Mouse (Mus musculus) Patski (cell line): ENCODE measurements around the gene Dgki. TPM values are rescaled to one million over a fixed set of nuclear protein-coding genes. Genes with fewer than 3 reads are reported as not detected.

Experiments used
- ATAC-seq: fragments of 100-300 bp; one replicate; pipeline ENCODE4 v1.8.0; 2021
- CTCF ChIA-PET: fragments of 350-600 bp; sonication (Branson Sonifier 250); formaldehyde crosslinking; loops from one replicate; lab custom pipeline; 2022; ENCODE audit warnings: inconsistent platforms; lab: Charles Lee
- POLR2A ChIA-PET: fragments of 350-600 bp; sonication (Branson Sonifier 250); formaldehyde crosslinking; loops from one replicate; lab custom pipeline; 2022; ENCODE audit warnings: antibody characterized with exemption, inconsistent platforms; lab: Charles Lee
- DNase-seq: peaks from one replicate; pipeline ENCODE4 v3.0.0-alpha.2; 2011; ENCODE audit warnings: low read depth, low spot score
- H3K27me3 ChIP-seq: fragments of 371-371 bp; one replicate; pipeline ENCODE4 v1.5.1; 2021
- CTCF ChIP-seq: fragments of 100-300 bp; IDR thresholded peaks from one replicate; pipeline ENCODE4 v1.5.1; 2021
- in situ Hi-C: fragments of 300-500 bp; cut with MboI; formaldehyde crosslinking; loops from 3 replicates; pipeline ENCODE4 v1.11.1; 2018; ENCODE audit warnings: low pct_unique_long_range_greater_than_20kb, mixed read lengths
- polyA plus RNA-seq: library from polyadenylated mRNA; unstranded; gene quantifications from one replicate; pipeline ENCODE4 v1.2.3, GENCODE M21; 2021

Dgki gene
- polyA plus RNA-seq, 1 experiment from 2014 or later, result 0.03 TPM

DNA sequence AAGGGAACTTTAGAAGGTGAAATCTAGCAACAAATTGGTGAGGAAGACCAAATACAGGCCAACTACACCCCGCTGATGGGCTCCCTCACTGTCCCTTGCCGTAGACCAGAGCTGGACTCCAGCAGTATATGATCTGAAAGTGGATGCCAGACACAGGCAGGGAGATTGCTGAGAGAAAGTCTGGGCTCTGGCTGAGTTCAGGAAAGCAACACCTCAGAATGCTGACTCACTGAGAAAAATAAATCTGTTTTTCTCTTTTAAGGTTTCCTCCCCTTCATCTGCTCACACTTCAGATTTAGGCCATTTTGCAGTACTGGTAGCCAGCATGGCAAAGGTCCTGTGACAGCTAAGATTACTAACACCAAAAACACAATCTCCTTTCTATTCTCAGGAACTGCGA, 311.2 kb downstream of the Dgki start:
- CTCF ChIA-PET, result no interaction called here
- ATAC-seq, result no peak

DNA sequence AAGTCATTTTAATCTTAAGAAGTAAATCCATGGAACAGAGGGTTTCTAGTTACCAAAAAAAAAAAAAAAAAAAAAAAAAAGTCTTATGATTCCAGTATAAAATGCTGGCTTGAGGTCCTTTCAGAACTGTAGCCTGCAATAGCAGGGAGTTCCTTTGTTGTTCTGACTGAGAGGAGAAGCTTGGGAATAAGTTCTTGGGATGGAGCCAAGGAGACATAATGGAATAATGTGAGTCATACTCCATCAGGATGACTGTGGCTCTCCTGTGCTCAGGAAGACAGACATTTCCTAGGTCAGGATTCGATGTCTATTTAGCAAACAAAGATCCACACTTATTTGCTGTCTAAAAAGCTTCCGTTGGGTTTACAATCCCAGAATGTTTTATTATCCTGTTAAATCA, 318.3 kb downstream of the Dgki start:
- no peak for TF ChIP-seq CTCF
- H3K27me3 ChIP-seq, result no peaks in the 10 kb centered on the region
- ChIA-PET CTCF (no interaction called here), POLR2A (interaction anchor here (0.7 kb wide), 1 partner anchor 407 kb away, joined by 3 read pairs; no protein-coding TSS in a partner anchor)
- in situ Hi-C loops, result no loop called here
- no peak for ATAC-seq
- peak; percentile 7 for DNase-seq

More for the DNA sequence above, 311.2 kb downstream of the Dgki start:
- in situ Hi-C loops, result no loop called here
- POLR2A ChIA-PET, result no interaction called here
- TF ChIP-seq CTCF, result no peak
- DNase-seq, result no peak
- peaks cover 6% of the 10 kb centered on the region for H3K27me3 ChIP-seq

DNA sequence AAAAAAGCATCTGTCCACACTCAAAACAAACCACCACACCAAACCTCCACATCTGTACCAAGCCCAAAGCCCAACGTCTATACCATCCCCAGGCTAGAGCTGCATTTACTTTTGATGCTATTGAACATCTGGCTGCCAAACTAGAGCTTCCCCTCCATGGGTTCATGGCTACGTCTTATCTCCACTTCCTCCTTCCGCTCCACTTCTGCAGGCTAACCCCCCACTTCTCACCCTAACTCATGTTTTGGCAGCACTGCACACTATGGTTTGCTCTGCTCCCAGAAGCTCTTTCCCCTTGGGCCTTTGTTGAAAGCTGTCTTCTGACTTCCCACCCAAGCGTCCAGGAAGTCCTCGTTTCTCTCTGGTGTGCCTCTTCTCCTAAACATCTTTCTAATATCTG, 319.5 kb downstream of the Dgki start:
- ATAC-seq (no peak), DNase-seq (no peak)
- ChIA-PET POLR2A (no interaction called here), CTCF (no interaction called here)
- TF ChIP-seq CTCF, result no peak
- H3K27me3 ChIP-seq, result no peaks in the 10 kb centered on the region
- in situ Hi-C loops, result no loop called here

DNA sequence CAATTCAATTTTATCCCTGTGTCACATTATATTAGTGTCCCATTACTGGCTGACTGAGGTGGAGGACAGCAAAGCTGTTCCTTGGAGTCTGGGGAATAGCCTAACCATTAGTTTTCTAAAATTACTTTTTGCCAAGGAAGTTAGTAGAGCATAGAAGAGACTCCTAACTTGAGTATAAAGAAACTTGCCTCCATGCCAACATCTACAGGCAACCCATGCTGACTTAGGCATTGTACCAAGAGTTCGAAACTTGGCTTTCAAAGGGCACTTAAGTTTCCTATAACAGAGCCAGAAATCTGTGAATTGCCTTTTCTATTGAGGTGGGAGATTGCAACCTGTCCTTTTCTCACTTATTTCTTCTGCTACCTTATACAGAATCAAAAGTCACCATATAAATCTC, 321.8 kb downstream of the Dgki start:
- DNase-seq, result no peak
- in situ Hi-C loops, result no loop called here
- ChIA-PET POLR2A (no interaction called here), CTCF (interaction anchor here (1.6 kb wide), 1 partner anchor 20 kb away, joined by 3 read pairs; no protein-coding TSS in a partner anchor)
- no peak for ATAC-seq
- TF ChIP-seq CTCF, result no peak
- peaks cover 8% of the 10 kb centered on the region for H3K27me3 ChIP-seq

DNA sequence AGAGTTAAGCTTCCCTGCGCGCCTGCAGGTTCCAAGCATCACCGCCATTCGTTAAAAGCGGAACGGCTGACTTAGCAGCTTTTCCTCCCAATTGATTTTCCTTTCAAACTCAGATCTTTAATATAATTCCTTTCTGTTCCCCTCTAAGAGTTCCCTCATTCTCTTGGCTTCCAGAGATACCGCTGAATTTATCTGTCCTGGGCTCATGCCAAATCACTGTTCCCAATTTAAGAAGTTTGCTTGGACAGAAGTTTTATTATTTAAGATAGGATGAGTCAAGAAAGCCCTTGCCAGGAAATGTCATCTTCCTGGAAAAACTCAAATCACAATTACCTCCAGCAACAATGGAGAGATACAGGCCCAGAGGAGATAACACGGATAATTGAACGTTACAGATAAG, 326.9 kb downstream of the Dgki start:
- H3K27me3 ChIP-seq, result peaks cover 9% of the 10 kb centered on the region
- POLR2A ChIA-PET, result no interaction called here
- DNase-seq, result no peak
- in situ Hi-C loops, result no loop called here
- TF ChIP-seq CTCF, result no peak
- CTCF ChIA-PET, result no interaction called here
- no peak for ATAC-seq

DNA sequence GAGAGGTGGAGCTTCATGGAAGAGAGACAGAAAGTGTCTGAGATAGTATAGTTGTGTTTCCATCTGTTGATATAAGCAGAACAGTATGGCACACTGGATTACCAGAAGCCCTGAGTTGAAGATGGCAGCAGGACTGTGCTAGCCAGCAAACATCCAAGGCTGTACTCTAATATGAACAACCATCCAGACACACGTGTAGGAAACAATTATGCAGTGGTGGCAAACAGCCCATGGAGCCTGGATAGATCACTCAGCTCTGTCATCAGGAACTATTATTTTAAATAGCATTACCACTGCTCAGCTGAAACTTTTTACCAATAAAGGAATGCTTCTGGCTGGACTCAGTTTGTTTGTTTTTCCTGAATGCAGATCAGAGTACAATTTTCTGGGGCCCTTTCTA, 327.5 kb downstream of the Dgki start:
- ChIA-PET POLR2A (no interaction called here), CTCF (no interaction called here)
- peaks cover 9% of the 10 kb centered on the region for H3K27me3 ChIP-seq
- DNase-seq, result no peak
- no peak for TF ChIP-seq CTCF
- no peak for ATAC-seq
- in situ Hi-C loops, result no loop called here

DNA sequence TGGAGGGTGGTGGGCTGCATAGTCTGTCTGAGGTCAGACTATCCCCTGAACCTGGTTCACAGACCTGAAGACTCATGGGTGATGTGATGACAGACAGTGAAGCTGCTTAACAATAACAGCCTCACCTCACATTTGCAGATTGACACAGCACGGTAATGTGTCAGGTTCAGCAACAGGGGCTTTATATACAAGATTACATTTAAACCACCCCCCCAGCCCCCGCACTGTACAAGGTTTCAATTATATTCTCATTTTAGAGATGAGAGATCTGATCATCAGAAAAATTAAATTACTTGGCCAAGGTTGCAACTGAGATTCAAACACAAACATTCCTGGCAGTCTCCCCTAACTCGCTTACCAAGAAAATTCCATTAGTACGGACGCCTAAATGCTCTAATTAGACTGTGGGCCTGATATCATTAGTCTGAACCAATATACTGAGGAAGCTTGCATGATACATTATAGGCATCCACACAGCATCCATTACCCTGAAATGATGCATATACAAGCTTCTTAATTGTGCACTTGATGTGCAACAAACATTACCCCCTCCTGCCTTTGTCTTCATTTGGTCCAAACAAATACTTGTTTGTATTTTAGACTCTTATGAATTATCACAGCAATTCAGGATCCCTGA, 330.6 kb downstream of the Dgki start:
- CTCF ChIA-PET, result no interaction called here
- in situ Hi-C loops, result no loop called here

DNA sequence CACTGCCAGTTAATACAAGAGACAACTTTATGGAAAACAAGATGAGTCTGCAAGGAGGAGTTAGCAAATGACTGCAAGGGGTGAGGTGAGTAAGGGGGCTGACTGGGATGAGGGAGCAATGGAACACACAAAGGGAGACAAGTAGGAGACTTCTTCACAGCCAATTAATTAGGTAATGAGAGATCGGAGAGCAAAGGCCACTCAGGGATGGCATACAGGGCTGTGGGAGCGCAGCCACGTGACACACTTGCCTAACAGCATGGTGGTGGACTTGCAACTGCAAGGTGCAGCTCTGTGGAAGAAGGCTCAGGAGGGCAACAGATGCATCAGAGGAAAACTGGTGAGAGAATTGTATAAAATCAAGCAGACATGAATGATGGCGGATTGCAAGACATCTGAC, 339.3 kb downstream of the Dgki start:
- ChIA-PET CTCF (no interaction called here), POLR2A (no interaction called here)
- DNase-seq, result no peak
- in situ Hi-C loops, result no loop called here
- H3K27me3 ChIP-seq, result no peaks in the 10 kb centered on the region
- no peak for TF ChIP-seq CTCF
- no peak for ATAC-seq

More for the DNA sequence above, 330.6 kb downstream of the Dgki start:
- ATAC-seq (no peak), DNase-seq (no peak)
- POLR2A ChIA-PET, result no interaction called here
- no peak for TF ChIP-seq CTCF
- H3K27me3 ChIP-seq, result peaks cover 9% of the 10 kb centered on the region

DNA sequence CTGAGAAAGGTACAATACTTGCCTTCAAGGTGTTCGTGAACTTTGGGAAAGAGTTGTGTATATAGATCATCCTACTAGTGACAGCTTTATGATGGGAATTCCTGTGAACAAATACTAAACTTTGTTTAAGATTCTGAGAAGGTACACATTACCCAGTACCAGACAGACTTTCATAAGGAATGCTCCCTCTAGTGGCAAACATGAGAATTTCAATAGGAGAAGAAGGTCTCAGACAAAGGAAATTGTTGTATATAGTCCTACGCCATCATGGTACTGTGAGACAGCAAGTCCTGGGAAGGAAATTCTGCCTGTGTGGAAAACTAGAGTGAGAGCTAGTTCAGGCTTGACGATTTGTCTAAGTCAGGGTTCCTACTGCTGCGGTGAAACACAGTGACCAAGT, 344.7 kb downstream of the Dgki start:
- ChIA-PET POLR2A (no interaction called here), CTCF (interaction anchor here (1.4 kb wide), 1 partner anchor 10 kb away, joined by 5 read pairs; no protein-coding TSS in a partner anchor)
- in situ Hi-C loops, result no loop called here
- DNase-seq, result no peak
- no peak for ATAC-seq
- H3K27me3 ChIP-seq, result no peaks in the 10 kb centered on the region
- peak; percentile 53 for TF ChIP-seq CTCF

DNA sequence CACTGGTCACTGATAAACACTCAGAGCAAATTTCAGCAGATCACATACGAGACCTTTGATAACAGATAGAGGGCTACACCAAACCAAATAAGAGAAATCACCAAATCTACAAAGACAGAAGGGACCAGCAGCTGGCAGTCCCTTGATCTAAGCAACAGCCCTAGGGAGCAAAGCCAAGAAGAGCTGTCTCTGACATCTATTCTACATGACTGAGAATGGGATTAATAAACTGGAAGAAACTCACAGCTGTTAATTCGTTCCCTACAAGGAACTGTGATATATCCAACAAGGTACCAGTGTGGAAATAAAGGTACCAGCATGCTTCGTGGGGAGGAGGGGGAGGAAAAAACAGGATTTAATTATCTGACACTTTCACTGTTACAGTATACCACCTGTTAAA, 349.3 kb downstream of the Dgki start:
- ChIA-PET CTCF (no interaction called here), POLR2A (no interaction called here)
- TF ChIP-seq CTCF, result no peak
- in situ Hi-C loops, result no loop called here
- DNase-seq (no peak), ATAC-seq (no peak)
- peaks cover 10% of the 10 kb centered on the region for H3K27me3 ChIP-seq

DNA sequence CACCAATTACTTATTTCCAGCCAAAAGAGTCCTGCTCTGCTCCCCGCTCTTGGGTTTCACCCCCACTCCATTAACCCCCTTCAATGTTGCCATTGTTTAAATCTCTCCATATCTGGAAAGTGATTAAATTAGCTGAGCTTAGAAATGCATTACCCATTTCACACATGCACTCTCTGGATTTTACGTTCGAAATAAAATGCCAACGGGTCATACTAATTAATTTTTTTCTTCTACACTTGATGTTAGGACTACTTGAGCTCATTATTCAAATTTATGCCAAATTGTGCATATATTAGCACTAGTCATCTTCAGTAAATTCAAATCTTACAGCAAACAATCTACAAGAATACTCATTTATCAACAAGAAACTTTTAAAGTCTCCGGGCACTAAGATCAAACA, 352.1 kb downstream of the Dgki start:
- ATAC-seq (no peak), DNase-seq (no peak)
- POLR2A ChIA-PET, result no interaction called here
- peaks cover 17% of the 10 kb centered on the region for H3K27me3 ChIP-seq
- CTCF ChIA-PET, result no interaction called here
- no peak for TF ChIP-seq CTCF
- in situ Hi-C loops, result no loop called here

DNA sequence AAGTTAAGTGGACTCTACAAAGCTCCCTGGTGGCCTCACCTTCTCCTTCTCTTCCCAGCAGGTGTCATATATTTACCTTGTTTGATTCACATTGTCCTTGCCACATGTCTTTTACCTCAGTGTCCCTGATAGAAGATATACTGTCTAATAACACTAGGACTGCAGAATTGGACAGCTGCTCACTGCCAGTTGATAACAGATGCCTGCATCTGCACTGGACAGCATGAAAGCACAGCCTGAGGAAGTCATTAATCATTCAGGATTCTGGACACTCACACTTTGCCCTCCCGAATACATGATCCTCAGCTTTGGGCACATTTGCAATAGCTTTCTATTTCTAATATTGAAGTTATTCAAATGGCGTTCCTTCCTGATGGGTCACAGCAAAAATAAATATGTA, 362.5 kb downstream of the Dgki start:
- in situ Hi-C loops, result no loop called here
- peaks cover 11% of the 10 kb centered on the region for H3K27me3 ChIP-seq
- ATAC-seq, result no peak
- no peak for TF ChIP-seq CTCF
- ChIA-PET POLR2A (no interaction called here), CTCF (no interaction called here)
- DNase-seq, result no peak
